Mouse (Mus musculus) C2C12 (cell line): ENCODE data around the gene Rnf5.

Experiments used
- CTCF ChIP-seq: IDR thresholded peaks from one replicate; pipeline ENCODE4 v1.5.1; 2011; ENCODE audit not compliant: control insufficient read depth, insufficient read depth, insufficient read length
- FOSL1 ChIP-seq: IDR thresholded peaks from one replicate; pipeline ENCODE4 v1.8.0; 2011; ENCODE audit warnings: mild to moderate bottlenecking, low read length; ENCODE audit not compliant: poor library complexity, insufficient read depth, severe bottlenecking
- MYOD1 ChIP-seq: IDR thresholded peaks from one replicate; pipeline ENCODE4 v1.6.1; 2011; ENCODE audit warnings: low read depth; ENCODE audit not compliant: control insufficient read depth, insufficient read length
- USF1 ChIP-seq: IDR thresholded peaks from one replicate; pipeline ENCODE4 v1.6.1; 2011; ENCODE audit warnings: low read depth, mild to moderate bottlenecking, control low read depth, moderate library complexity

DNA sequence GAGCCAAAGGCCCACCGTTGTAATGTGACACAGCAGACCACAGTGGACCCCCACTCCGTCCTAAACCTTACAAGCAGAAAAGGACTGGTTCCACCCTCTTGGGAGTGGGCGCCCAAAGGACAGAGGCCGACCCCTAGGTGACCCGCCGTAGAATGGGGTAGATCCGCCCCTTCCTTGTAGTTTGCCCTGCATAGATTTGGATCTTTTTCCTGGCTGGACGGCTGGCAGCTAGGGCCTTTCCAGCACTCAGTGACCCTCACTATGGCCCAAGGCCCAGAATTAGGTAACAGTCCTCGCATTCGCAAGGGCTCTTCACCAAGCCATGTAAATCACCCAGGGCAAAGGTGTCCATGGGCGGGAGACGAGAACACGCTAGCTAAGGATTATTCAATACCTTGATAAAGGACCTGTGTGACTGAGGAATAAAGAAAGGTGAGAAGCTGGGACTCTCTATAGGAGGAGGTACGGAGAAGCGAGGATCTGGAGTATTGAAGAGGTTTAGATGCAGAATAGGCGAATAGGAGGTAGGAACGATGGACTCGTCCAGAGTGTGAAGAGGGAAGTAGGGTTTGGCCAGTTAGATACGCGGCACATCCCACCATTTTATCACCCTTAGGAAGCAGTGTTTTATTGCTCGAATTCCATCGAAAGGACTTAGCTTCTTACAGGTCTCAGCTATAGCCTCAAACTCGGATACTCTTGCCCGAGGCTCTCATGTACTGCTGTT lies 1.2 kb upstream of the Rnf5 start:
- TF ChIP-seq MYOD1 (no peak), CTCF (no peak), FOSL1 (no peak), USF1 (no peak)
